Mouse (Mus musculus) heart, adult 10 weeks (tissue): Measurements from ENCODE around the gene Tomm6. TPM values are rescaled to one million over a fixed set of nuclear protein-coding genes. Genes with fewer than 3 reads are reported as not detected.

ENCODE experiments used
- polyA plus RNA-seq: library from polyadenylated mRNA; stranded (reverse); fragments of 350-450 nt; fragmentation: Illumina TruSeq; extraction: RNeasy Lipid Tissue Mini Kit (QIAGEN cat#74804); gene quantifications from one replicate; pipeline ENCODE4 v1.2.3, GENCODE M21; 2014; ENCODE audit warnings: low read depth, low replicate concordance

The Tomm6 gene
- polyA plus RNA-seq: 89.7 TPM

GRCm38 (mm10) chr17:47688344-47688607 is at the start of gene Tomm6:
Tomm6 (minus strand) TSS chr17:47688386.

GRCm38 (mm10) chr17:47736856-47737255 is 48.7 kb upstream of the Tomm6 start, which contains the start of gene Tfeb:
Tfeb (plus strand) TSS chr17:47737030.

GRCm38 (mm10) chr17:47726566-47726965 is 38.4 kb upstream of the Tomm6 start, which contains the start of gene Pgc:
Pgc (plus strand) TSS chr17:47726842.

GRCm38 (mm10) chr17:47694503-47695336 is 6.5 kb upstream of the Tomm6 start, which contains the start of gene Prickle4:
Prickle4 (minus strand) TSS chr17:47694736.

GRCm38 (mm10) chr17:47694442-47694502 is 6.1 kb upstream of the Tomm6 start, which contains the start of gene Gm21981:
Gm21981 (minus strand) TSS chr17:47694455.

GRCm38 (mm10) chr17:47688608-47689575 is 706 bp upstream of the Tomm6 start, which contains the start of gene Frs3:
Frs3 (plus strand) TSS chr17:47689030.

Other genes starting within 250 kb of the Tomm6 start
- 13.7 TPM for gene Taf8, start 186.1 kb downstream of the Tomm6 start, polyA plus RNA-seq
- gene Ccnd3, start 183.3 kb downstream of the Tomm6 start, polyA plus RNA-seq: 62.7 TPM
- gene Bysl, start 76.9 kb downstream of the Tomm6 start, polyA plus RNA-seq: 16.3 TPM
- 19.7 TPM for gene Med20, start 76.8 kb downstream of the Tomm6 start, polyA plus RNA-seq
- gene Gm20517, start 76.8 kb downstream of the Tomm6 start, polyA plus RNA-seq: 2.2 TPM
- gene Usp49, start 57.7 kb downstream of the Tomm6 start, polyA plus RNA-seq: 2.6 TPM
- 6.2 TPM for gene Frs3, start 644 bp upstream of the Tomm6 start, polyA plus RNA-seq
- 0.63 TPM for gene Gm21981, start 6.1 kb upstream of the Tomm6 start, polyA plus RNA-seq
- 2.8 TPM for gene Prickle4, start 6.3 kb upstream of the Tomm6 start, polyA plus RNA-seq
- not detected for gene Pgc, start 38.5 kb upstream of the Tomm6 start, polyA plus RNA-seq
- 29.8 TPM for gene Tfeb, start 48.6 kb upstream of the Tomm6 start, polyA plus RNA-seq
- 4.4 TPM for gene Mdfi, start 146.3 kb upstream of the Tomm6 start, polyA plus RNA-seq
- 8.5 TPM for gene Foxp4, start 236.3 kb upstream of the Tomm6 start, polyA plus RNA-seq